Mouse (Mus musculus): ENCODE data around the gene Hmgb2. TPM values are rescaled to one million over a fixed set of nuclear protein-coding genes. Genes with fewer than 3 reads are reported as not detected.
"Not testable (repeated sequence)": the region's sequence is repeated elsewhere in the genome, so short reads cannot be mapped to it uniquely, and the experiment has no call there.

The Hmgb2 gene
- polyA plus RNA-seq, 1 experiment = 6.3 TPM

DNA sequence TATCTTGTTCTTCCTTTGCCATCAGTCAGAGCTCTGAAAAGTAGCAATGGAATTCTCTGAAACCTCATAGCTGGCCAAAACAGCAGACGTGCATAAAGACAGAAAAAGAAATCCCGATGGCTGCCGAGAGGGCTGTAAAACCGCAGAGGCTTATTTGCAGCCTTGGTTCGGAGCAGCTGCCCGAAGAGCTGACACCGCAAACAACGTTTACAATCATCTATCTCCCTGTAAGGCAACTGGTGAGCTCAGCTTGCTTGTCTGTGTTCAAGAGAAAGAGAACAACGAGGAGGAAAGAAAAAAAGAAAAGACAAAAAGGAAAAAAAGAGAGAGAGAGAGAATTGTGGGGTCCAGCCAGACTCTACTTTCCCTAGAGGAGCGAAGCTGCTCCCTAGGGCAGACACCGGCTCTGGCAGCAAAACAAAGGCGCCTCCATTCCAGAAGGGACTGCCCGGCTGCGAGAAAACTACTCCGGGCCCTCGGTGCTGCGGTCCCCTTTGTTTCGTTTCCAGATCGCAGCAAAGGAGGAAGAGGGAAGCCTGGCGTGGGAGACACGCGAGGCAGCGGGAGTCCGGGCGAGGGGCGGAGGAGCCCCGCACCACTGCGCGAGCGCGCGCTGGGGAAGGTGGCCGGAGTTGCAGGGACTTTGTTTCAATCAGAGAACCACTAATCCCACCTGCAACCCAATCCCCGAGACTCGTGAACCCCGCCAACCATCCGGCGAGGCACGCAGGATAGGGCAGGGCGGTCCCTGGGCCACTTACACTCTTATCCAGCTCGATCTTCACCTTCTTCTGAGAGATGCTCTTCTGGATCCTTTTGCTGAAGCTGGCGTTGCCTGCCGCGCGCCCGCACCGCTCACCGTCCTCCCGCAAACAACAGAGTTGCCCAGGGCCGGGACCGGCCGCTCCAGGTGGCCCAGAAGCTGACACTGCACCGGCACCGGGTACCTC lies 24.9 kb upstream of the Hmgb2 start:
- Histone ChIP-seq H3K4me3 (ENCODE audit: insufficient read depth, low read length) (peak overlapping the region; percentile 44), H3K4me1 (ENCODE audit: control insufficient read depth, insufficient read depth, low read length) (no peaks in the 10 kb centered on the region; the same call in 1 of the 2 replicates)
- TF ChIP-seq CTCF (IDR thresholded peaks at IDR 0.05; ENCODE audit: extremely low read depth, insufficient read depth, low read length) (no peak), POLR2A (IDR thresholded peaks at IDR 0.05; ENCODE audit: extremely low read depth, insufficient read depth, low read length) (no peak)

DNA sequence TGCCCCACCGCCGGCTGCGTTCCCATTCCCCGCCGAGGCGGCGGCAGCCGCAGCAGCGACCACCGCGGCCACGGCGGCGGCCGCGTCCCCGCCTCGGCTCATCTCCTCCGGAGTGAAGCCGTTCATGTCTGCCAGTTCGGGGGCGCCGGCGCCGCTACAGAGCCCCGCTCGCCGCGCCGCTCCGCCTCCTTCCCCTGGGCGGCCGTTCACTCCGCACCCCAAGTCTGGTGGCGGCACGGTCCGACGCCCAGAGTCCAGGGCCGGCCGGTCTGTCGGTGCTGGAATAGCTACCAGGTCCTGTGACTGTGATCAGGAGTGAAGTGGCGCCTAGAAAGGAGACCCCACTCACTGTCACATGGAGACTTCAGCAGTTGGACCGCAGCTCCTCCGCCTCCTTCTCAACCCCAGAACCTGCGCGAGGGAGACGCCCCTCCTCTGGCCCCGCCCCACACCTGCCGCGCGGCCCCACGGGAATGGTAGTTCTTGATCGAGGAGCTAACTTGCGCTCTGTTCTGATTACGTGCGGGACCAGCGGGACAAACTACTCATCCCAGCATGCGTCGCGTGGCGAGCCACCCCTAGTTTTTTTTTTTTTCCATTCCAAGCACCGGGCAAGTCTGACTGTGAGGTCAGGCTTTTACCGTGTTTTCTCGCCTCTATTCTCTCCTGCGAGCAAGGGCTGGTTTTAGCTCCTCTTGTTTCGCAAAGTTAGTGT lies 24.1 kb upstream of the Hmgb2 start, which contains the start of gene Sap30:
TSS of gene Sap30 (minus strand) at position 420 of the 715 bp plus-strand sequence.
- H3K4me1 ChIP-seq (ENCODE audit: control insufficient read depth, insufficient read depth, low read length) = no peaks in the 10 kb centered on the region; the same call in 1 of the 2 replicates
- peak within 1 kb of the TSS; percentile 25 for H3K27ac ChIP-seq (ENCODE audit: insufficient read depth, low read length)
- TF ChIP-seq POLR2A (IDR thresholded peaks at IDR 0.05; ENCODE audit: extremely low read depth, insufficient read depth, low read length) = peak; percentile 79; the same call in 1 of the 2 replicates
- TF ChIP-seq CTCF (IDR thresholded peaks at IDR 0.05; ENCODE audit: extremely low read depth, insufficient read depth, low read length) = no peak
- peak within 1 kb of the TSS; percentile 44 for H3K4me3 ChIP-seq (ENCODE audit: insufficient read depth, low read length)

More for the DNA sequence above, 24.9 kb upstream of the Hmgb2 start:
- H3K27ac ChIP-seq (ENCODE audit: insufficient read depth, low read length) = peak overlapping the region; percentile 25

DNA sequence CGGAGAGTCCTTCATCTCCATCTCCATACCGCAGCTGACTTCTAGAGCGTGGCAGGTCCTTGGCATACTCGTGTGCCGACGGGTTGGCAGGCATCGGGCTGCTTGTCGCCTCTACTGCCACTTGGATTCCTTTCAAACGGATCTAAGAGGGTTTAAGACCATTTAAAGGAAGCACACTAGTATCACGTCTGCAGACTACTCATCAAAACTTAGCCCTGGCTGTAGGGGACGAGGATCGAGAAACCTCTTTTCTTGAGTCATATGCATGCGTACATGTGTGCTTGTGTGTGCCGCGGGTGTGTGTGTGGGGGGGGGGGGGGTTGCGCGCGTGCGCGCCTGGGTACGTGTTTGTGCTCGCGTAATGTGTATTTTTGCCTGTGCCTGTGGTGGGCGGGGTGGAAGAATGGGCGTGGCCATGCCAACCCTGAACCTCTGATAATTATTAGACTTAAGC lies 23.4 kb upstream of the Hmgb2 start:
- no peak overlapping the region for H3K27ac ChIP-seq (ENCODE audit: insufficient read depth, low read length)
- no peaks in the 10 kb centered on the region; the same call in 1 of the 2 replicates for H3K4me1 ChIP-seq (ENCODE audit: control insufficient read depth, insufficient read depth, low read length)
- H3K4me3 ChIP-seq (ENCODE audit: insufficient read depth, low read length) = peak overlapping the region; percentile 44
- TF ChIP-seq POLR2A (IDR thresholded peaks at IDR 0.05; ENCODE audit: extremely low read depth, insufficient read depth, low read length) (0 out of 2 replicates have a peak, but pooled peaks have one; percentile 8), CTCF (IDR thresholded peaks at IDR 0.05; ENCODE audit: extremely low read depth, insufficient read depth, low read length) (no peak)

DNA sequence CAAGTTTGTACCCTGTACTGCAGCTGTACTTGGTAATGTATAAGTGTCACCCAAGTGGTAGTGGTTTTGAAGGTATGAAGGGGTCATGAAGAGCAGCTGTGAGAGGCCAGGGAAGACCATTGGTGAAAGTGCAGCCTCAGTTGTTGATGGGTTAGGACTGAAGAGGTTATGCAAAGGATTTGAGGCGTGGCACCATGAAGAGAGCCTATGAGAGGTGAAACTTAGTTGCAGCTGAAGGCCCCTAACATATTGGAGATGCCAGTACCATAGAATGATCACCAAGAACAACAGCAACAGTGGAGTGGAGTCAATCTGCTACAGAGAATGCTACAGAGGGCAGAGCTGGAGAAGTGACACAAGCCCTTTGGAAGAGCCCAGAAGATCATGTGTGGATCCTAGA lies 22.3 kb upstream of the Hmgb2 start:
- no peak overlapping the region for H3K27ac ChIP-seq (ENCODE audit: insufficient read depth, low read length)

DNA sequence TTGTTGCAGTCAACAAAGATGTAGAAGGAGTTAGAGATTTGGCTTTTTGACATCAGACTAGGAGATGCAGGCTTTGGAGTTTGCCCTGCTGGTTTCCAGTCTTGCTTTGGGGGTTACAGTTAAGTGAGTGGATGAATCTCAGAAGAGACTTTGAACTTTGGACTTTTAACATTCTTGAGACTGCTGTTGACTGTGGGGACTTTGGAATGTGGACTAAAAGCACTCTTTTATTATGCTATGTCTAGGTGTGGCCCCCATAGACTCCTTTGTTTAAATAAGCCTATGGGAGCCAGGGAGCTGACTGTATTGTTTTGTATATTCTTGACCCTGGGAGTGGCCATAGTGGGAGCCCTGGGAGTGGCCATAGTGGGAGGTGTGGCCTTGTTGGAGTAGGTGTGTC lies 21.8 kb upstream of the Hmgb2 start:
- Histone ChIP-seq H3K4me1 (ENCODE audit: control insufficient read depth, insufficient read depth, low read length) (no peaks in the 10 kb centered on the region; the same call in 1 of the 2 replicates), H3K27ac (ENCODE audit: insufficient read depth, low read length) (no peak overlapping the region), H3K4me3 (ENCODE audit: insufficient read depth, low read length) (no peak overlapping the region)
- TF ChIP-seq CTCF (IDR thresholded peaks at IDR 0.05; ENCODE audit: extremely low read depth, insufficient read depth, low read length) = no peak
- no peak for TF ChIP-seq POLR2A (IDR thresholded peaks at IDR 0.05; ENCODE audit: extremely low read depth, insufficient read depth, low read length)

More for the DNA sequence above, 22.3 kb upstream of the Hmgb2 start:
- TF ChIP-seq CTCF (IDR thresholded peaks at IDR 0.05; ENCODE audit: extremely low read depth, insufficient read depth, low read length) (no peak), POLR2A (IDR thresholded peaks at IDR 0.05; ENCODE audit: extremely low read depth, insufficient read depth, low read length) (no peak)
- H3K4me3 ChIP-seq (ENCODE audit: insufficient read depth, low read length) = no peak overlapping the region
- no peaks in the 10 kb centered on the region; the same call in 1 of the 2 replicates for H3K4me1 ChIP-seq (ENCODE audit: control insufficient read depth, insufficient read depth, low read length)

DNA sequence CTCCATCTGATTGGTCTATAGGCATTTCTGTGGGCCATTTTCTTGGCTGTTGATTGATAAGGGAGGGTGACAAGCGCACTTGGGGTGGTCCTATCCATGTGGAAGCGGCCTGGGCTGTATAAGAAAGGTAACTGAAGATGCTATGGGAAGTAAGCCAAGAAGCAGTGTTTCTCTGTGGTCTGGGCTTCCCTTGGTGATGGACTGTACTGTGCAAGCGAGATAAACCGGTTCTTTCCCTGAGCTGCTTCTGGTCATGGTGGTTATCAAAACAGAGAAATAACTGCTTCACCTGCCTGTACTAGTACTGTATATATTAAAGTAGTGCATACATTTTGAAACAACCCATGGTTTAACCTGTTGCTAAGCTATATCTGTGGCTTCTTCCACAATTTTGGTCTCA lies 19.8 kb upstream of the Hmgb2 start:
- Histone ChIP-seq H3K27ac (ENCODE audit: insufficient read depth, low read length) (no peak overlapping the region), H3K4me1 (ENCODE audit: control insufficient read depth, insufficient read depth, low read length) (no peaks in the 10 kb centered on the region), H3K4me3 (ENCODE audit: insufficient read depth, low read length) (no peak overlapping the region)
- TF ChIP-seq CTCF (IDR thresholded peaks at IDR 0.05; ENCODE audit: extremely low read depth, insufficient read depth, low read length) (no peak), POLR2A (IDR thresholded peaks at IDR 0.05; ENCODE audit: extremely low read depth, insufficient read depth, low read length) (no peak)

DNA sequence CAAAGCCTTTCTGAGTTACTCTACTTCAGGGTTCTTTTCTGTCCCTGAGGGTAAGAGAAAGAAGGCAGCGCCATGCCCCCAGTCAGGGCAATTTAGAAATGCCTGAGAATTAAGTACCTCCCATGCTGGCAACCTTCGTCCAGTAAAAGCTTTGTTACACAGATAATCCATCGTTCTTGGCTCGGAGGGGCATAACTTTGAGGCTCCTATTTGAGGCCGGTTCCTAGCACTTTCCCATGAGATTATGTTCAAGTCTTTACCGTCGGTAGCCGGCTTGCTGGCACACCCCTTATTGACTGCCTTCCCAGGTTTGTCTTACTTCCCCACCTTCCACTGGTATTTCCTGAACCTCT lies 13.2 kb upstream of the Hmgb2 start:
- H3K4me1 ChIP-seq (ENCODE audit: control insufficient read depth, insufficient read depth, low read length) = no peaks in the 10 kb centered on the region
- no peak overlapping the region for H3K27ac ChIP-seq (ENCODE audit: insufficient read depth, low read length)
- H3K4me3 ChIP-seq (ENCODE audit: insufficient read depth, low read length) = no peak overlapping the region
- TF ChIP-seq POLR2A (IDR thresholded peaks at IDR 0.05; ENCODE audit: extremely low read depth, insufficient read depth, low read length) (no peak), CTCF (IDR thresholded peaks at IDR 0.05; ENCODE audit: extremely low read depth, insufficient read depth, low read length) (no peak)

DNA sequence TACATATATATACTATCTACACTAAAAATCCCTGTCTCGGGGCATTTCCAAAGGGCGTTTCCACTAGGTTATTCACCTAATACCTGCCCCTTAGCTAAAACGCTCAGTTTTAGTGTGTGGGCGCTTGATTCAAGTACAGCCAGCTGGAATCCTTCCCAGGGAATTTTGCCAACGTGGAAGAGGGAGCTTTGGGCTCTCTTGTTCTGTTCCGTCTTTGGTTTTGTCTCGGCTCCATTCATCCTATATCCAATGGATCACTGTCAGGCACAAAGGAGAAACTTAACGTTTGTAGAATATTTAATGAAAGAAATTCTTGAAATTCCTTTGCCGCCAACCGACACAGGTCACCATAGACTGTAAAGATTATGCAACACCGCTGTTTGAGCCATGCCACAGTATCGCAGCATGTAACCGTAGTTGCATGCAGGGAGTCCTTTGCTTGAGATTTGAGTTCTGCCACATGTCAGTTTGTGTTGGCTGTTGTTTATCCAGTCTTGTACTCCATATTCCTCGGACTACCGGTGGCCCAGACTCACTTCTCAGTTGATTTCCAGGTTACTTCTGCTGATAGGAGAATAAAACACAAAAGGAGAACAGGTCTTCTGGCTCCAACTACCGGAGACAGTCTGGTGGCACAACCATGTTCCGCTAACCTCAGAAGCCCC lies 12.7 kb upstream of the Hmgb2 start:
- Histone ChIP-seq H3K27ac (ENCODE audit: insufficient read depth, low read length) (no peak overlapping the region), H3K4me3 (ENCODE audit: insufficient read depth, low read length) (no peak overlapping the region), H3K4me1 (ENCODE audit: control insufficient read depth, insufficient read depth, low read length) (no peaks in the 10 kb centered on the region)
- TF ChIP-seq POLR2A (IDR thresholded peaks at IDR 0.05; ENCODE audit: extremely low read depth, insufficient read depth, low read length) = no peak

DNA sequence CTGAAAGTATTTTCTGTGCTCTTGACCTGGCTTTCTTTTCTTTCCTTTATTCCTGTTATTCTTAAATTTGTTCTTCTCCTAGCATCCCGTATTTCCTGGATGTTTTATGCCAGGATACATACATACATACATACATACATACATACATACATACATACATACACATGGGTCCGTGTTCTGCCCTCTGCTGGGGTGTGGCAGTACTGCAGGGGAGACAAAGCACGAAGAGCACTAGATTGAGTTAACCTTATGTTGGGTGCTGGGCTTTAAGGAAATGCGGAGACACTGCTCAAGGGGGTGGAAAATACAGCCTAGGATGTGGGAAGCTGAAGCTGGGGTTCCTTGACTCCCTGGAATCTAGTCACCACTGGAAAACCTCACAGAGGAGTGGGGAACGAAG lies 8.1 kb upstream of the Hmgb2 start:
- no peak overlapping the region for H3K27ac ChIP-seq (ENCODE audit: insufficient read depth, low read length)
- TF ChIP-seq POLR2A (IDR thresholded peaks at IDR 0.05; ENCODE audit: extremely low read depth, insufficient read depth, low read length) (no peak), CTCF (IDR thresholded peaks at IDR 0.05; ENCODE audit: extremely low read depth, insufficient read depth, low read length) (peak; percentile 69)
- no peak overlapping the region for H3K4me3 ChIP-seq (ENCODE audit: insufficient read depth, low read length)
- no peaks in the 10 kb centered on the region for H3K4me1 ChIP-seq (ENCODE audit: control insufficient read depth, insufficient read depth, low read length)

DNA sequence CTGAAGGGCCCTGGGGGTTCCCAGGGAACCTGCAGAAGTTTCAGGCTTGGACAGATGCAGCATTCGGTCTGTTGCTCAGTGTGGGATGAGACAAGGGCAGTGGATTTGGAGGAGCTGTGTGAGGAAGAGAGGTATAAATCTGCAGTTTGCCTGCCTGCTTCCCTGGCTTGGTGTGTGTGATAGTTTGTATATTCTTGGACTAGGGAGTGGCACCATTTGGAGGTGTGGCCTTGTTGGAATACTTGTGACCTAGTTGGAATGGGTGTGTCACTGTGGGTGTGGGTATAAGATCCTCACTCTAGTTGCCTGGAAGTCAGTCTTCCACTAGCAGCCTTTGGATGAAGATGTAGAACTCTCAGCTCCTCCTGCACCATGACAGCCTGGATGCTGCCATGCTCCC lies 6.2 kb upstream of the Hmgb2 start:
- not testable (repeated sequence) for H3K4me1 ChIP-seq (ENCODE audit: control insufficient read depth, insufficient read depth, low read length); H3K27ac ChIP-seq (ENCODE audit: insufficient read depth, low read length); H3K4me3 ChIP-seq (ENCODE audit: insufficient read depth, low read length)

All from cortical plate, adult 2 months (tissue).